Mouse (Mus musculus) cerebellum, adult 2 months (tissue): ENCODE measurements around the gene Tbx5.

Experiments
- CTCF ChIP-seq: fragments of 200-500 bp; IDR thresholded peaks from 2 replicates; pipeline ENCODE4 v1.5.1; 2011; ENCODE audit warnings: low read depth, mild to moderate bottlenecking, control low read depth, low read length, moderate library complexity, borderline replicate concordance; ENCODE audit not compliant: insufficient read depth
- POLR2A ChIP-seq: fragments of 200-500 bp; IDR thresholded peaks from 2 replicates; pipeline ENCODE4 v1.6.1; 2011; ENCODE audit warnings: low read length, control low read depth, borderline replicate concordance; ENCODE audit not compliant: insufficient read depth

DNA sequence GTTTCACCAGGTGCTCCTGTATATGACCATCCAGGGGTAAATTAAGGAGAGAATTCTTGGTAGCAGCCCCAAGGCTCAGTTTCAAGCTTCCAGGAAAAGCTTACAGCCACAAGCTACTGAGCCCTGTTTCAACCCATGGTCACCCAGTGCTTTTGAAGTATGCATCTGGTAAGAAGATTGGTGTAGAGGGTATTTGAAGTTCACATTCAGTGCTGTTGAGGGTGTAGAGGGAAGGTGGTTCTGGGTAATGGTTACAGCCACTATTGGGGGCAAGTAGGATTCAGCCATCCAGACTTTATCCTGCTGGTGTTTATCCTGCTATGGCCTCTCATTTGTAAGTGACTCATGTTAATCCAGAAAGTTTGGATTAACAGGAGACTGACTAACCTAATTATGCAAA, 26.0 kb upstream of the Tbx5 start:
- no peak for TF ChIP-seq CTCF
- no peak for TF ChIP-seq POLR2A
